Mouse (Mus musculus) heart, embryonic 16.5 days (tissue): ENCODE data around the gene Hnrnpdl. TPM values are rescaled to one million over a fixed set of nuclear protein-coding genes. Genes with fewer than 3 reads are reported as not detected.

Experiments
- ATAC-seq: fragments of 200-750 bp; cut with Nextera tagmentation; replicated peaks from 2 replicates; pipeline ENCODE4 v1.8.0; 2017; ENCODE audit warnings: moderate number of reproducible peaks; ENCODE audit not compliant: insufficient read depth, low FRiP score; ENCODE audit errors: extremely low read depth
- H3K27ac ChIP-seq: fragments of 300-500 bp; sonication (generic); 2 replicates; pipeline ENCODE4 v1.5.1; 2014; ENCODE audit warnings: mild to moderate bottlenecking, low read length, control low read depth, moderate library complexity
- H3K27me3 ChIP-seq: fragments of 300-500 bp; sonication (generic); 2 replicates; pipeline ENCODE4 v1.6.1; 2014; ENCODE audit warnings: low read length, mixed read lengths; ENCODE audit not compliant: control insufficient read depth, insufficient read depth
- H3K36me3 ChIP-seq: fragments of 300-500 bp; sonication (generic); 2 replicates; pipeline ENCODE4 v1.6.1; 2014; ENCODE audit not compliant: control insufficient read depth, insufficient read depth
- H3K4me1 ChIP-seq: fragments of 300-500 bp; sonication (generic); 2 replicates; pipeline ENCODE4 v1.6.1; 2014; ENCODE audit warnings: low read length, mixed read lengths; ENCODE audit not compliant: control insufficient read depth, insufficient read depth
- H3K4me2 ChIP-seq: fragments of 300-500 bp; sonication (generic); 2 replicates; pipeline ENCODE4 v1.6.1; 2014; ENCODE audit warnings: low read depth, mild to moderate bottlenecking, control low read depth, low read length
- H3K4me3 ChIP-seq: fragments of 300-500 bp; sonication (generic); 2 replicates; pipeline ENCODE4 v1.5.1; 2014; ENCODE audit warnings: mild to moderate bottlenecking, control low read depth, low read length
- H3K9ac ChIP-seq: fragments of 300-500 bp; sonication (generic); 2 replicates; pipeline ENCODE4 v1.6.1; 2014; ENCODE audit warnings: low read length, control low read depth
- H3K9me3 ChIP-seq: fragments of 300-500 bp; sonication (generic); replicated peaks from 2 replicates; pipeline ENCODE4 v1.6.1; 2016; ENCODE audit warnings: low read length; ENCODE audit not compliant: control insufficient read depth
- WGBS: fragments of 180-500 bp; shearing (Covaris S2); extraction: QIAGEN DNeasy Blood & Tissue Kit; methylation state at CpG from one replicate; pipeline ENCODE4 v1.1.7; 2014; 5-methylcytosine and 5-hydroxymethylcytosine counted together
- polyA plus RNA-seq: library from polyadenylated mRNA; unstranded; fragments of >200 nt; fragmentation: Nextera tagmentation; extraction: Ambion mirVana; gene quantifications from 2 replicates; pipeline ENCODE4 v1.2.1, GENCODE M21; 2015

Hnrnpdl gene
- polyA plus RNA-seq, 1 experiment from 2014 or later: 86.0 TPM

- H3K9ac ChIP-seq: no peak overlapping the region
- no peak overlapping the region for H3K4me3 ChIP-seq
- peak; percentile 64; the same call in 1 of the 2 replicates for ATAC-seq
- no peaks in the 10 kb centered on the region for H3K27me3 ChIP-seq
- no peaks in the 10 kb centered on the region for H3K36me3 ChIP-seq
- H3K9me3 ChIP-seq: no peaks in the 10 kb centered on the region
- no peak overlapping the region for H3K4me2 ChIP-seq
- WGBS: 34% methylated on average over 3 of the region's 3 CpGs
- H3K27ac ChIP-seq: peak overlapping the region; percentile 66; the same call in 1 of the 2 replicates
- H3K4me1 ChIP-seq: peaks cover 12% of the 10 kb centered on the region
Observed at GRCm38 (mm10) chr5:100005431-100005830, 34.0 kb downstream of the Hnrnpdl start.

- Histone ChIP-seq H3K27ac (no peak overlapping the region), H3K4me2 (no peak overlapping the region), H3K9ac (no peak overlapping the region), H3K27me3 (no peaks in the 10 kb centered on the region), H3K36me3 (no peaks in the 10 kb centered on the region), H3K4me1 (peaks cover 12% of the 10 kb centered on the region), H3K9me3 (no peaks in the 10 kb centered on the region), H3K4me3 (no peak overlapping the region)
- WGBS: 68% methylated on average over 4 of the region's 4 CpGs
- no peak for ATAC-seq
Observed at GRCm38 (mm10) chr5:100003895-100004294, 35.6 kb downstream of the Hnrnpdl start.

GRCm38 (mm10) chr5:100000500-100000899 lies 39.0 kb downstream of the Hnrnpdl start:
- no peak overlapping the region for H3K4me2 ChIP-seq
- H3K9ac ChIP-seq: no peak overlapping the region
- peaks cover 9% of the 10 kb centered on the region; the same call in 1 of the 2 replicates for H3K9me3 ChIP-seq
- H3K4me3 ChIP-seq: no peak overlapping the region
- WGBS: 48% methylated on average over 7 of the region's 8 CpGs
- no peaks in the 10 kb centered on the region for H3K36me3 ChIP-seq
- H3K27me3 ChIP-seq: no peaks in the 10 kb centered on the region
- peaks cover 2% of the 10 kb centered on the region for H3K4me1 ChIP-seq
- ATAC-seq: no peak
- no peak overlapping the region for H3K27ac ChIP-seq

- WGBS: 71% methylated on average over 7 of the region's 7 CpGs
- no peak for ATAC-seq
Observed at GRCm38 (mm10) chr5:100000048-100000447, 39.4 kb downstream of the Hnrnpdl start.

GRCm38 (mm10) chr5:99994680-99995079 lies 44.8 kb downstream of the Hnrnpdl start:
- no peaks in the 10 kb centered on the region for H3K4me1 ChIP-seq
- no peak overlapping the region for H3K9ac ChIP-seq
- H3K27me3 ChIP-seq: no peaks in the 10 kb centered on the region
- H3K27ac ChIP-seq: no peak overlapping the region
- no peaks in the 10 kb centered on the region for H3K36me3 ChIP-seq
- peaks cover 9% of the 10 kb centered on the region; the same call in 1 of the 2 replicates for H3K9me3 ChIP-seq
- 89% methylated on average over 3 of the region's 3 CpGs for WGBS
- ATAC-seq: no peak
- no peak overlapping the region for H3K4me3 ChIP-seq
- H3K4me2 ChIP-seq: no peak overlapping the region

More at GRCm38 (mm10) chr5:100000048-100000447, 39.4 kb downstream of the Hnrnpdl start:
- H3K4me3 ChIP-seq: no peak overlapping the region
- peaks cover 9% of the 10 kb centered on the region; the same call in 1 of the 2 replicates for H3K9me3 ChIP-seq
- H3K4me2 ChIP-seq: no peak overlapping the region
- H3K9ac ChIP-seq: no peak overlapping the region
- H3K4me1 ChIP-seq: no peaks in the 10 kb centered on the region; the same call in 1 of the 2 replicates
- no peaks in the 10 kb centered on the region for H3K27me3 ChIP-seq
- H3K36me3 ChIP-seq: no peaks in the 10 kb centered on the region
- H3K27ac ChIP-seq: no peak overlapping the region

GRCm38 (mm10) chr5:99994166-99994565 lies 45.3 kb downstream of the Hnrnpdl start:
- no peak overlapping the region for H3K4me3 ChIP-seq
- no peak overlapping the region for H3K9ac ChIP-seq
- WGBS: 67% methylated on average over 3 of the region's 3 CpGs

More at GRCm38 (mm10) chr5:99994166-99994565, 45.3 kb downstream of the Hnrnpdl start:
- no peaks in the 10 kb centered on the region for H3K4me1 ChIP-seq
- ATAC-seq: no peak
- H3K27ac ChIP-seq: no peak overlapping the region
- peaks cover 9% of the 10 kb centered on the region; the same call in 1 of the 2 replicates for H3K9me3 ChIP-seq
- no peaks in the 10 kb centered on the region for H3K36me3 ChIP-seq
- no peaks in the 10 kb centered on the region for H3K27me3 ChIP-seq
- H3K4me2 ChIP-seq: no peak overlapping the region

Other genes starting within 250 kb of the Hnrnpdl start
- gene Vamp9, start 133.4 kb downstream of the Hnrnpdl start, polyA plus RNA-seq: 0.81 and 0.86 TPM in 2 replicates
- gene Hnrnpd, start 60.7 kb downstream of the Hnrnpdl start, polyA plus RNA-seq: 51.6 and 82.0 TPM in 2 replicates
- gene 4930524J08Rik, start 60.6 kb downstream of the Hnrnpdl start, polyA plus RNA-seq: 0.80 and 0.84 TPM in 2 replicates
- gene Enoph1, start 321 bp upstream of the Hnrnpdl start, polyA plus RNA-seq: 28.2 and 29.5 TPM in 2 replicates
- gene Tmem150c, start 120.1 kb upstream of the Hnrnpdl start, polyA plus RNA-seq: 2.4 and 2.7 TPM in 2 replicates